Mouse (Mus musculus): ENCODE results near the gene Trim47. TPM values are rescaled to one million over a fixed set of nuclear protein-coding genes. Genes with fewer than 3 reads are reported as not detected.

Gene Trim47
- polyA plus RNA-seq, 1 experiment from 2014 or later, result 13.5 TPM

Other genes starting within 250 kb of the Trim47 start
- gene Smim5, start 227.2 kb downstream of the Trim47 start, polyA plus RNA-seq (2015; fragmentation: Nextera tagmentation; extraction: Ambion mirVana), result 2.5 and 3.9 TPM in 2 replicates
- 0.49 and 0.58 TPM in 2 replicates for gene Smim6, start 215.2 kb downstream of the Trim47 start, polyA plus RNA-seq (2015; fragmentation: Nextera tagmentation; extraction: Ambion mirVana)
- gene Sap30bp, start 193.9 kb downstream of the Trim47 start, polyA plus RNA-seq (2015; fragmentation: Nextera tagmentation; extraction: Ambion mirVana), result 38.4 and 45.3 TPM in 2 replicates
- gene Recql5, start 193.7 kb downstream of the Trim47 start, polyA plus RNA-seq (2015; fragmentation: Nextera tagmentation; extraction: Ambion mirVana), result 20.2 and 21.3 TPM in 2 replicates
- gene Itgb4, start 152.5 kb downstream of the Trim47 start, polyA plus RNA-seq (2015; fragmentation: Nextera tagmentation; extraction: Ambion mirVana), result 1.8 and 2.1 TPM in 2 replicates
- 76.0 and 76.2 TPM in 2 replicates for gene Galk1, start 114.5 kb downstream of the Trim47 start, polyA plus RNA-seq (2015; fragmentation: Nextera tagmentation; extraction: Ambion mirVana)
- 1,585 and 1,603 TPM in 2 replicates for gene H3f3b, start 99.2 kb downstream of the Trim47 start, polyA plus RNA-seq (2015; fragmentation: Nextera tagmentation; extraction: Ambion mirVana)
- 30.1 and 37.6 TPM in 2 replicates for gene Unk, start 96.9 kb downstream of the Trim47 start, polyA plus RNA-seq (2015; fragmentation: Nextera tagmentation; extraction: Ambion mirVana)
- 0.69 and 0.80 TPM in 2 replicates for gene Unc13d, start 49.2 kb downstream of the Trim47 start, polyA plus RNA-seq (2015; fragmentation: Nextera tagmentation; extraction: Ambion mirVana)
- gene Wbp2, start 40.2 kb downstream of the Trim47 start, polyA plus RNA-seq (2015; fragmentation: Nextera tagmentation; extraction: Ambion mirVana), result 183 and 225 TPM in 2 replicates
- gene Trim65, start 3.9 kb upstream of the Trim47 start, polyA plus RNA-seq (2015; fragmentation: Nextera tagmentation; extraction: Ambion mirVana), result 3.0 and 4.2 TPM in 2 replicates
- gene Mrpl38, start 11.7 kb upstream of the Trim47 start, polyA plus RNA-seq (2015; fragmentation: Nextera tagmentation; extraction: Ambion mirVana), result 84.0 and 86.8 TPM in 2 replicates
- 49.5 and 55.5 TPM in 2 replicates for gene Fbf1, start 41.0 kb upstream of the Trim47 start, polyA plus RNA-seq (2015; fragmentation: Nextera tagmentation; extraction: Ambion mirVana)
- gene Ten1, start 71.6 kb upstream of the Trim47 start, polyA plus RNA-seq (2015; fragmentation: Nextera tagmentation; extraction: Ambion mirVana), result 92.1 and 106 TPM in 2 replicates
- gene Acox1, start 71.8 kb upstream of the Trim47 start, polyA plus RNA-seq (2015; fragmentation: Nextera tagmentation; extraction: Ambion mirVana), result 67.8 and 73.1 TPM in 2 replicates
- gene Evpl, start 110.9 kb upstream of the Trim47 start, polyA plus RNA-seq (2015; fragmentation: Nextera tagmentation; extraction: Ambion mirVana), result 1.1 and 1.2 TPM in 2 replicates
- 61.8 and 62.4 TPM in 2 replicates for gene Srp68, start 147.0 kb upstream of the Trim47 start, polyA plus RNA-seq (2015; fragmentation: Nextera tagmentation; extraction: Ambion mirVana)
- 0.25 and 1.1 TPM in 2 replicates for gene Galr2, start 153.7 kb upstream of the Trim47 start, polyA plus RNA-seq (2015; fragmentation: Nextera tagmentation; extraction: Ambion mirVana)
- 122 and 127 TPM in 2 replicates for gene Exoc7, start 180.0 kb upstream of the Trim47 start, polyA plus RNA-seq (2015; fragmentation: Nextera tagmentation; extraction: Ambion mirVana)
- gene Foxj1, start 208.2 kb upstream of the Trim47 start, polyA plus RNA-seq (2015; fragmentation: Nextera tagmentation; extraction: Ambion mirVana), result 13.2 and 16.2 TPM in 2 replicates

Measured in hindbrain, embryonic 16.5 days (tissue).